Mouse (Mus musculus): ENCODE results near the gene Pgap3. TPM values are rescaled to one million over a fixed set of nuclear protein-coding genes. Genes with fewer than 3 reads are reported as not detected.
"Not testable (repeated sequence)": the region's sequence is repeated elsewhere in the genome, so short reads cannot be mapped to it uniquely, and the experiment has no call there.

The Pgap3 gene
- polyA plus RNA-seq, 1 experiment, result 28.1 TPM

- H3K4me3 ChIP-seq (replicated peaks; ENCODE audit: extremely low read depth, low read depth, low read length), result no peak within 1 kb of the TSS
- 49% methylated on average over 25 of the region's 25 CpGs for WGBS
- H3K4me1 ChIP-seq (ENCODE audit: control insufficient read depth, insufficient read depth, low read length), result peaks cover 3% of the 10 kb centered on the region; the same call in 1 of the 2 replicates
- TF ChIP-seq CTCF (IDR thresholded peaks at IDR 0.05; ENCODE audit: insufficient read depth, low read length) (no peak), POLR2A (IDR thresholded peaks at IDR 0.05; ENCODE audit: borderline replicate concordance, extremely low read depth, low read depth, low read length) (no peak)
- no peak for DNase-seq
Measured at GRCm38 (mm10) chr11:98385638-98386585, 14.4 kb downstream of the Pgap3 start, which contains the start of gene Pnmt. TSS of gene Pnmt (plus strand) at chr11:98386450.

GRCm38 (mm10) chr11:98384721-98385637 is 15.3 kb downstream of the Pgap3 start:
- TF ChIP-seq CTCF (IDR thresholded peaks at IDR 0.05; ENCODE audit: insufficient read depth, low read length) (no peak), POLR2A (IDR thresholded peaks at IDR 0.05; ENCODE audit: borderline replicate concordance, extremely low read depth, low read depth, low read length) (no peak)
- Histone ChIP-seq H3K4me1 (ENCODE audit: control insufficient read depth, insufficient read depth, low read length) (peaks cover 3% of the 10 kb centered on the region; the same call in 1 of the 2 replicates), H3K4me3 (replicated peaks; ENCODE audit: extremely low read depth, low read depth, low read length) (no peak overlapping the region)
- 59% methylated on average over 8 of the region's 8 CpGs for WGBS
- no peak for DNase-seq

- 81% methylated on average over 20 of the region's 20 CpGs for WGBS
- no peak for TF ChIP-seq POLR2A (IDR thresholded peaks at IDR 0.05; ENCODE audit: borderline replicate concordance, extremely low read depth, low read depth, low read length)
- TF ChIP-seq CTCF (IDR thresholded peaks at IDR 0.05; ENCODE audit: insufficient read depth, low read length), result no peak
- no peak overlapping the region for H3K4me3 ChIP-seq (replicated peaks; ENCODE audit: extremely low read depth, low read depth, low read length)
- DNase-seq, result no peak
- H3K4me1 ChIP-seq (ENCODE audit: control insufficient read depth, insufficient read depth, low read length), result peaks cover 3% of the 10 kb centered on the region; the same call in 1 of the 2 replicates
Measured at GRCm38 (mm10) chr11:98384216-98384615, 16.1 kb downstream of the Pgap3 start.

- 57% methylated on average over 14 of the region's 14 CpGs for WGBS
- TF ChIP-seq POLR2A (IDR thresholded peaks at IDR 0.05; ENCODE audit: borderline replicate concordance, extremely low read depth, low read depth, low read length), result 0 out of 2 replicates have a peak, but pooled peaks have one; percentile 24
- TF ChIP-seq CTCF (IDR thresholded peaks at IDR 0.05; ENCODE audit: insufficient read depth, low read length), result no peak
- peaks cover 3% of the 10 kb centered on the region; the same call in 1 of the 2 replicates for H3K4me1 ChIP-seq (ENCODE audit: control insufficient read depth, insufficient read depth, low read length)
- no peak for DNase-seq
- no peak within 1 kb of the TSS for H3K4me3 ChIP-seq (replicated peaks; ENCODE audit: extremely low read depth, low read depth, low read length)
Measured at GRCm38 (mm10) chr11:98383261-98384030, 16.8 kb downstream of the Pgap3 start, which contains the start of gene Tcap. TSS of gene Tcap (plus strand) at chr11:98383811.

- not testable (repeated sequence) for H3K4me1 ChIP-seq (ENCODE audit: control insufficient read depth, insufficient read depth, low read length); H3K4me3 ChIP-seq (replicated peaks; ENCODE audit: extremely low read depth, low read depth, low read length); DNase-seq
- WGBS, result 45% methylated on average over 2 of the region's 2 CpGs
Measured at GRCm38 (mm10) chr11:98382405-98382804, 17.9 kb downstream of the Pgap3 start.

GRCm38 (mm10) chr11:98381651-98382050 is 18.6 kb downstream of the Pgap3 start:
- 88% methylated on average over 2 of the region's 2 CpGs for WGBS
- no peak for DNase-seq
- TF ChIP-seq CTCF (IDR thresholded peaks at IDR 0.05; ENCODE audit: insufficient read depth, low read length) (no peak), POLR2A (IDR thresholded peaks at IDR 0.05; ENCODE audit: borderline replicate concordance, extremely low read depth, low read depth, low read length) (no peak)
- Histone ChIP-seq H3K4me3 (replicated peaks; ENCODE audit: extremely low read depth, low read depth, low read length) (no peak overlapping the region), H3K4me1 (ENCODE audit: control insufficient read depth, insufficient read depth, low read length) (peaks cover 3% of the 10 kb centered on the region; the same call in 1 of the 2 replicates)

GRCm38 (mm10) chr11:98380106-98380505 is 20.2 kb downstream of the Pgap3 start:
- Histone ChIP-seq H3K4me1 (ENCODE audit: control insufficient read depth, insufficient read depth, low read length) (peaks cover 3% of the 10 kb centered on the region; the same call in 1 of the 2 replicates), H3K4me3 (replicated peaks; ENCODE audit: extremely low read depth, low read depth, low read length) (no peak overlapping the region)
- no peak for DNase-seq
- 66% methylated on average over 6 of the region's 6 CpGs for WGBS
- TF ChIP-seq POLR2A (IDR thresholded peaks at IDR 0.05; ENCODE audit: borderline replicate concordance, extremely low read depth, low read depth, low read length) (no peak), CTCF (IDR thresholded peaks at IDR 0.05; ENCODE audit: insufficient read depth, low read length) (no peak)

- Histone ChIP-seq H3K4me3 (replicated peaks; ENCODE audit: extremely low read depth, low read depth, low read length) (no peak overlapping the region), H3K4me1 (ENCODE audit: control insufficient read depth, insufficient read depth, low read length) (peaks cover 3% of the 10 kb centered on the region; the same call in 1 of the 2 replicates)
- 76% methylated on average over 7 of the region's 7 CpGs for WGBS
- no peak for DNase-seq
- TF ChIP-seq CTCF (IDR thresholded peaks at IDR 0.05; ENCODE audit: insufficient read depth, low read length), result no peak
- TF ChIP-seq POLR2A (IDR thresholded peaks at IDR 0.05; ENCODE audit: borderline replicate concordance, extremely low read depth, low read depth, low read length), result no peak
Measured at GRCm38 (mm10) chr11:98379379-98379778, 20.9 kb downstream of the Pgap3 start.
